ENCODE assay signal across 8 mouse cellular contexts in the genomic region with DNA sequence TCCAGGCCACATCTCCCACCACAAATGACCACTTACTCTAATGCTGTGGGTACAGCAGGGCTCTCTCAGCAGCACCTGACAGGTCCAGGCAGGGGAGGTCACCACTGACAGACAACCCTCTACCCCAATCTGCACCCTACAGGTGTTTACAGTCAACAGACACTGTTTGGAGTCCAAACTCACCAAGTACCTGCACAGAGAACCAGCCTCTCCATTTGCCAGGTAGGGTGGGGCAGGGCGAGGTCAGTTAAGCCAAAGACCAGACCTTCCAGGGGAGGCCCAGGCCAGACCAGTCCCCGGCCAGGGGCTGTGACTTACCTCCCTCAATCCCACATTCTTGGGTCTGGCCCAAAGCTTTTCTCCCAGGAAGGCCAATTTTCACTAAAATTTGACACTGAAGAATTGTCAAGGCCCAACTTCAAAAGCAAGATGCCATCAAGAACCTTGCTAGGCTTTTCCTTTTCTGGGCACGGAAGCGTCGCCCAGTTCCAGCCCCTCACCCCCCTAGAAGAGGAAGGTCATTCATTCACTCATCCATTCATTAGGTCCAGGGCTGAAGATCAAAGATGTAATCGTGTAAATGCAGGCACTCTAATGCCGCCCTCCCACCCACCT. TPM values are rescaled to one million over a fixed set of nuclear protein-coding genes. Genes with fewer than 3 reads are reported as not detected.
DNase-seq lines count a peak whose midpoint lies in the region; TF ChIP-seq lines count a peak whose summit lies in the region.

No protein-coding gene starts in this region.

- H3K79me2 ChIP-seq in liver, adult 2 months (ENCODE audit: control insufficient read depth, insufficient read depth, low read length), result peaks cover 14% of the 10 kb centered on the region

- H3K27ac ChIP-seq in thymus, adult 2 months (ENCODE audit: control insufficient read depth, insufficient read depth, low read length), result peak overlapping the region; percentile 56; the same call in 1 of the 2 replicates
- peak overlapping the region; percentile 95; the same call in 1 of the 2 replicates for H3K27ac ChIP-seq in liver, adult 2 months (replicated peaks; ENCODE audit: insufficient read depth, low read depth, low read length)

- TF ChIP-seq CTCF in thymus, adult 2 months (IDR thresholded peaks at IDR 0.05; ENCODE audit: borderline replicate concordance, control insufficient read depth, extremely low read depth, insufficient read depth, low read length, poor library complexity), result no peak
- TF ChIP-seq CTCF in liver, adult 2 months (IDR thresholded peaks at IDR 0.05; ENCODE audit: low read depth, low read length), result no peak

- peaks cover 6% of the 10 kb centered on the region; the same call in 1 of the 2 replicates for H3K36me3 ChIP-seq in thymus, adult 2 months (ENCODE audit: control insufficient read depth, insufficient read depth, low read length)
- H3K36me3 ChIP-seq in liver, adult 2 months (ENCODE audit: control insufficient read depth, insufficient read depth, low read length), result peaks cover 8% of the 10 kb centered on the region; the same call in 1 of the 2 replicates

- H3K9ac ChIP-seq in liver, adult 2 months (ENCODE audit: low read depth, low read length), result peak overlapping the region; percentile 87

- DNase-seq in adrenal gland, adult 8-10 months, result peak; percentile 53
- DNase-seq in adrenal gland, adult 18-20 months (ENCODE audit: low spot score in 2 of 2), result no peak
- no peak for DNase-seq in thymus, adult 2 months
- no peak for DNase-seq in thymus, adult 18-20 months
- no peak for DNase-seq in liver, adult 2 months (ENCODE audit: extremely low read depth, low read depth, low spot score)
- DNase-seq in urinary bladder, postnatal 25 days (ENCODE audit: low spot score), result no peak
- DNase-seq in testis, postnatal 14 days (ENCODE audit: low spot score), result no peak
- no peak for DNase-seq in layer of hippocampus, postnatal 10 days (ENCODE audit: low spot score in 2 of 2)

- 46% methylated on average over 7 of the region's 7 CpGs for whole genome bisulfite sequencing in thymus, adult 2 months
- 36% methylated on average over 7 of the region's 7 CpGs for WGBS in liver, adult 2 months

- H3K27me3 ChIP-seq in thymus, adult 2 months (ENCODE audit: control insufficient read depth, insufficient read depth, low read length), result no peaks in the 10 kb centered on the region
- H3K27me3 ChIP-seq in liver, adult 2 months (ENCODE audit: control insufficient read depth, insufficient read depth, low read length), result no peaks in the 10 kb centered on the region

- H3K4me1 ChIP-seq in thymus, adult 2 months (replicated peaks; ENCODE audit: control insufficient read depth, insufficient read depth, low read length), result peaks cover 21% of the 10 kb centered on the region
- peaks cover 17% of the 10 kb centered on the region for H3K4me1 ChIP-seq in liver, adult 2 months (ENCODE audit: control insufficient read depth, insufficient read depth, low read length)

- H3K4me3 ChIP-seq in thymus, adult 2 months (ENCODE audit: control insufficient read depth, insufficient read depth, low read length), result peak overlapping the region; percentile 83
- peak overlapping the region; percentile 72 for H3K4me3 ChIP-seq in liver, adult 2 months (ENCODE audit: insufficient read depth, low read depth, low read length)

- no peak for TF ChIP-seq POLR2A in thymus, adult 2 months (IDR thresholded peaks at IDR 0.05; ENCODE audit: control insufficient read depth, extremely low read depth, insufficient read depth, low read length, poor library complexity)
- no peak for TF ChIP-seq POLR2A in liver, adult 2 months (IDR thresholded peaks at IDR 0.05; ENCODE audit: extremely low read depth, insufficient read depth, low read length)

RNA-seq across cellular contexts. Expression of gene Atp6v0c, which starts 1.5 kb away (rescaled TPM):
- 100 to 1,000 TPM; 416 to 520 (median 442) TPM for total RNA-seq in adrenal gland, adult 8-10 months (2022)
- 100 to 1,000 TPM; 434 to 484 TPM for total RNA-seq in adrenal gland, adult 18-20 months (2021)
- 977 and 1,122 TPM in 2 replicates for polyA plus RNA-seq in thymus, adult 2 months (2012; rRNA removed)
- 40.0 and 68.4 TPM in 2 replicates for total RNA-seq in liver, adult 2 months (2014; rRNA removed)
- polyA plus RNA-seq in liver, adult 2 months (2012; rRNA removed), result 625 and 644 TPM in 2 replicates
- total RNA-seq in layer of hippocampus, postnatal 10 days (2021), result 1,000 to 10,000 TPM; 1,281 to 1,362 TPM

RNA-seq across cellular contexts. Expression of gene Amdhd2, which starts 4.4 kb away (rescaled TPM):
- total RNA-seq in adrenal gland, adult 8-10 months (2022), result 10 to 100 TPM; 39.3 to 64.9 (median 50.3) TPM
- total RNA-seq in adrenal gland, adult 18-20 months (2021), result 10 to 100 TPM; 23.8 to 29.2 TPM
- polyA plus RNA-seq in thymus, adult 2 months (2012; rRNA removed), result 48.2 and 57.6 TPM in 2 replicates
- 19.3 and 23.8 TPM in 2 replicates for total RNA-seq in liver, adult 2 months (2014; rRNA removed)
- polyA plus RNA-seq in liver, adult 2 months (2012; rRNA removed), result 26.7 and 35.4 TPM in 2 replicates
- total RNA-seq in layer of hippocampus, postnatal 10 days (2021), result 10 to 100 TPM; 33.8 to 40.1 TPM

RNA-seq across cellular contexts. Expression of gene Pdpk1, which starts 17.3 kb away (rescaled TPM):
- total RNA-seq in adrenal gland, adult 8-10 months (2022), result 10 to 100 TPM; 46.0 to 63.6 (median 61.9) TPM
- 10 to 100 TPM; 54.4 to 57.5 TPM for total RNA-seq in adrenal gland, adult 18-20 months (2021)
- 56.6 and 57.8 TPM in 2 replicates for polyA plus RNA-seq in thymus, adult 2 months (2012; rRNA removed)
- 19.7 and 23.6 TPM in 2 replicates for total RNA-seq in liver, adult 2 months (2014; rRNA removed)
- 8.6 and 10.2 TPM in 2 replicates for polyA plus RNA-seq in liver, adult 2 months (2012; rRNA removed)
- 10 to 100 TPM; 78.4 to 90.2 TPM for total RNA-seq in layer of hippocampus, postnatal 10 days (2021)

RNA-seq across cellular contexts. Expression of gene Tbc1d24, which starts 37.4 kb away (rescaled TPM):
- 10 to 100 TPM; 18.8 to 24.3 (median 23.8) TPM for total RNA-seq in adrenal gland, adult 8-10 months (2022)
- 10 to 100 TPM; 11.0 to 14.3 TPM for total RNA-seq in adrenal gland, adult 18-20 months (2021)
- 14.5 and 16.8 TPM in 2 replicates for polyA plus RNA-seq in thymus, adult 2 months (2012; rRNA removed)
- 13.3 and 22.2 TPM in 2 replicates for total RNA-seq in liver, adult 2 months (2014; rRNA removed)
- 23.6 and 31.5 TPM in 2 replicates for polyA plus RNA-seq in liver, adult 2 months (2012; rRNA removed)
- total RNA-seq in layer of hippocampus, postnatal 10 days (2021), result 10 to 100 TPM; 77.7 to 87.8 TPM

RNA-seq across cellular contexts. Expression of gene Ntn3, which starts 41.3 kb away (rescaled TPM):
- total RNA-seq in adrenal gland, adult 8-10 months (2022), result 1 to 10 TPM; 1.7 to 4.2 (median 2.9) TPM
- 1 to 10 TPM; 1.5 to 2.1 TPM for total RNA-seq in adrenal gland, adult 18-20 months (2021)
- polyA plus RNA-seq in thymus, adult 2 months (2012; rRNA removed), result 0.71 and 1.5 TPM in 2 replicates
- 2.3 and 2.8 TPM in 2 replicates for total RNA-seq in liver, adult 2 months (2014; rRNA removed)
- 7.4 and 7.8 TPM in 2 replicates for polyA plus RNA-seq in liver, adult 2 months (2012; rRNA removed)
- total RNA-seq in layer of hippocampus, postnatal 10 days (2021), result 10 to 100 TPM; 13.5 to 14.4 TPM
